Mouse (Mus musculus) liver, postnatal 0 days (tissue): ENCODE measurements around the gene Tln2.

Source experiments
- CTCF ChIP-seq: sonication (generic); IDR thresholded peaks from 2 replicates; pipeline ENCODE4 v1.5.1; 2016; ENCODE audit warnings: antibody characterized with exemption, low read depth
- EP300 ChIP-seq: IDR thresholded peaks from 2 replicates; pipeline ENCODE4 v1.6.1; 2016; ENCODE audit warnings: antibody characterized with exemption, low read depth, mild to moderate bottlenecking

GRCm38 (mm10) chr9:67274296-67274695 lies 285.2 kb downstream of the Tln2 start:
- TF ChIP-seq EP300 (no peak), CTCF (peak; percentile 69)
